Mouse (Mus musculus): ENCODE data around the gene Tmem179b. TPM values are rescaled to one million over a fixed set of nuclear protein-coding genes. Genes with fewer than 3 reads are reported as not detected.
A peak's percentile ranks its signal among the peaks of the same experiment; 100 is the strongest.

Tmem179b gene
- polyA plus RNA-seq (2012; rRNA removed) = 105 and 110 TPM in 2 replicates

DNA sequence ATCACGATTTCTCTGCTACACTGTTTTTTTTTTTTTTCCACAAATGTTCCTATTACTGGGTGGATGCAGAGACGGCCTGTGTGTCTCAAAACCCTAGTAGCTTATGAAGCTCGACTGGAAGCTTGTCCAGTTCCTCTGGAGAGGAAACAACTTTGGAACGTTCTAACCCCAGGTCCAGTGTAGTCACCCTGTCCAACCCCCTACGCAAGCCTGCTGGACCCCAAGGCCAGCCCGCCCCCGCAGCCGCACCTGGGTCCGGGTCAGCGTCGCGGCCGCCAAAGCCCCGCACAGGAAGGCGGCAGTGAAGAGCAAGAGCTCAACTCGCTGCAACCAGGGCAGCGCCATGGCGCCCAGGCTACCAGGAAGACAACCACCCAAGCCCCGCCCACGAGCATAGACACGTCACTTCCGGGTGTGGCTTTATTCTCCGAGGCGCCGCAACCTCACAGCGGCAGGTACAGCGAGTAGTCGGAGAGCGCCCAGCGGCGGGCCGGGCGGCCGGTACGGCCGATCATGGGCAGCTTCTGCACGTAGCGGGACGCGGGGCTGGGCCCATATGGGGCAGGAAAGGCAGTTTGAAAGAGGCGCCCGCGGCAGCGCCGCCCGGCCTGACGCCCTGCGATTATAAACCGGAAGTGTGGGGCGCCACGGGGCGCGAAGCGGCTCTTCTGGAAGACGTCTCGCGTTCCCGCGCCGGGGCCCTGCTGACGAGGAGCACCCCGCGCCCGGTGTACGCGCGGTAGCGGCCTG, at the start of gene Tmem179b:
Tmem179b (minus strand) TSS at position 382 of the 750 bp plus-strand sequence.
- Histone ChIP-seq H3K4me3 (ENCODE audit: insufficient read depth, low read depth, low read length) (peak within 1 kb of the TSS; percentile 99), H3K27me3 (replicated peaks; ENCODE audit: control insufficient read depth, insufficient read depth, low read length) (no peaks in the 10 kb centered on the region), H3K4me1 (ENCODE audit: control insufficient read depth, insufficient read depth, low read length) (peaks cover 17% of the 10 kb centered on the region; the same call in 1 of the 2 replicates), H3K36me3 (ENCODE audit: control insufficient read depth, insufficient read depth, low read length) (no peaks in the 10 kb centered on the region), H3K27ac (ENCODE audit: insufficient read depth, low read depth, low read length) (peak within 1 kb of the TSS; percentile 87)
- no peak for TF ChIP-seq CTCF (conservative IDR thresholded peaks at IDR 0.05; ENCODE audit: insufficient read depth, insufficient read length, low read depth, low read length)
- peak; percentile 70 for TF ChIP-seq POLR2A (IDR thresholded peaks at IDR 0.05; ENCODE audit: low read depth, low read length)
- peak; percentile 97 for DNase-seq
- under 1% methylated on average over 68 of the region's 68 CpGs for WGBS

DNA sequence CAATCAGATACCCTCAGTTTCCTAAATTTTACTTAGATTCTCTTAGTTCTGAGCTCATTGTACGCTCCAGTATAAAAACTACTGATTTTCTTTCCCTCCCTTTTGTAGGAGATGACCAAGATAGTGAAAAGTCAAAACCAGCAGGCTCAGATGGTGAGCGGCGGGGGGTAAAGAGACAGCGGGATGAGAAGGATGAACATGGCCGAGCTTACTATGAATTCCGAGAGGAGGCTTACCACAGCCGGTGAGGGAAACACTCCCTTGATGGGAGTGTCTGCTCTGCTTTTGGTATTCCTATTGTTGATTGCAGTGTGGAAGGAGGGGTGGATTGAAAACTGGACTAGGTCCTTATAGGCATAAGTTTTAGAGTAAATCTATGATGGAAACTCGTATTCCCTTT, 48.4 kb upstream of the Tmem179b start:
- Histone ChIP-seq H3K27ac (ENCODE audit: insufficient read depth, low read depth, low read length) (no peak overlapping the region), H3K4me1 (ENCODE audit: control insufficient read depth, insufficient read depth, low read length) (peaks cover 3% of the 10 kb centered on the region; the same call in 1 of the 2 replicates), H3K4me3 (ENCODE audit: insufficient read depth, low read depth, low read length) (0 out of 2 replicates have a peak overlapping the region, but pooled peaks have one; percentile 13), H3K27me3 (replicated peaks; ENCODE audit: control insufficient read depth, insufficient read depth, low read length) (no peaks in the 10 kb centered on the region), H3K36me3 (ENCODE audit: control insufficient read depth, insufficient read depth, low read length) (peaks cover 16% of the 10 kb centered on the region)
- no peak for TF ChIP-seq POLR2A (IDR thresholded peaks at IDR 0.05; ENCODE audit: low read depth, low read length)
- no peak for TF ChIP-seq CTCF (conservative IDR thresholded peaks at IDR 0.05; ENCODE audit: insufficient read depth, insufficient read length, low read depth, low read length)
- WGBS = 37% methylated on average over 8 of the region's 8 CpGs
- no peak for DNase-seq

DNA sequence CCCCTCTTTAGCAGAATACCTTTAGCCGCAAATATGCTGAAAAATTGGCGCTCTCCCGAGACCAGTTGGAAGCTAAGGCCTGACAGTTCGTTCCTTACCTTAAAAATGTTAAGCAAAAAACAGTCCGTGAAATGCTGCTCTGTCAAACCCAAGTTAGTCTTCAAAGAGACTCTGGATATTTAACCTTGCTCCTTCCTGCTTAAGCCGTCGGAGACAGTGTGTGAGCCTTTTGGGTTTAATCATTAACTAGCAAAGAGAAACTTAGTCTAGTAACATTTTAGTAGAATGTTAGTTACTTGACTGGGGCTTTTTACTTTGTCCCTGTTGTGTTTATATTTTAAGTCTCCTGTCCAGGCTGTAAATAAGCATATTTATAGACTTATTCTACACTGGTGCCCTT, 46.9 kb upstream of the Tmem179b start:
- peaks cover 6% of the 10 kb centered on the region; the same call in 1 of the 2 replicates for H3K4me1 ChIP-seq (ENCODE audit: control insufficient read depth, insufficient read depth, low read length)
- under 1% methylated on average over 7 of the region's 7 CpGs for WGBS
- peak overlapping the region; percentile 98 for H3K27ac ChIP-seq (ENCODE audit: insufficient read depth, low read depth, low read length)
- H3K4me3 ChIP-seq (ENCODE audit: insufficient read depth, low read depth, low read length) = peak overlapping the region; percentile 90
- TF ChIP-seq CTCF (conservative IDR thresholded peaks at IDR 0.05; ENCODE audit: insufficient read depth, insufficient read length, low read depth, low read length) (no peak), POLR2A (IDR thresholded peaks at IDR 0.05; ENCODE audit: low read depth, low read length) (no peak)
- H3K27me3 ChIP-seq (replicated peaks; ENCODE audit: control insufficient read depth, insufficient read depth, low read length) = no peaks in the 10 kb centered on the region
- peak; percentile 82 for DNase-seq
- H3K36me3 ChIP-seq (ENCODE audit: control insufficient read depth, insufficient read depth, low read length) = peaks cover 9% of the 10 kb centered on the region

DNA sequence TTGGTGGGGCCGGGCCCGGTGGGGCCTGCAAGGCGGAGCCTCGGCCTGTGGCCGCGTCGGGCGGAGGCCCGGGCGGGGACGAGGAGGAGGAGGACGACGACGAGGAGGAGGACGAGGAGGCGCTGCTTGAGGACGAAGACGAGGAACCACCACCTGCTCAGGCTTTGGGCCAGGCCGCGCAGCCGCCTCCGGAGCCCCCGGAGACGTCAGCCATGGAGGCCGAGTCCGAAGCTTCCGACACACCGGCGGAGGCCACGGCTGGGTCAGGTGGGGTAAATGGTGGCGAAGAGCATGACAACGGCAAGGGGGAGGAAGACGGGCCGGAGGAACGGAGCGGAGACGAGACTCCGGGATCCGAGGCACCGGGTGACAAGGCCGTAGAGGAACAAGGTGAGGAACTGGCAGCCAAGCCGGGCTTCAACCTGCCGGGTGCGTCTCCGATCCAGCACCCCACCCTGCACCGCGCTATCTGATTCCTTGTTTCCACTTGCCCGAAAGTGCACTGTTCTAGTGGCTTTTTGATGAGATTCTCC, 46.2 kb upstream of the Tmem179b start:
- Histone ChIP-seq H3K27ac (ENCODE audit: insufficient read depth, low read depth, low read length) (peak overlapping the region; percentile 98), H3K27me3 (replicated peaks; ENCODE audit: control insufficient read depth, insufficient read depth, low read length) (no peaks in the 10 kb centered on the region), H3K4me3 (ENCODE audit: insufficient read depth, low read depth, low read length) (peak overlapping the region; percentile 90), H3K4me1 (ENCODE audit: control insufficient read depth, insufficient read depth, low read length) (peaks cover 9% of the 10 kb centered on the region; the same call in 1 of the 2 replicates), H3K36me3 (ENCODE audit: control insufficient read depth, insufficient read depth, low read length) (peaks cover 7% of the 10 kb centered on the region)
- WGBS = under 1% methylated on average over 46 of the region's 48 CpGs
- TF ChIP-seq CTCF (conservative IDR thresholded peaks at IDR 0.05; ENCODE audit: insufficient read depth, insufficient read length, low read depth, low read length) (no peak), POLR2A (IDR thresholded peaks at IDR 0.05; ENCODE audit: low read depth, low read length) (no peak)
- no peak for DNase-seq

DNA sequence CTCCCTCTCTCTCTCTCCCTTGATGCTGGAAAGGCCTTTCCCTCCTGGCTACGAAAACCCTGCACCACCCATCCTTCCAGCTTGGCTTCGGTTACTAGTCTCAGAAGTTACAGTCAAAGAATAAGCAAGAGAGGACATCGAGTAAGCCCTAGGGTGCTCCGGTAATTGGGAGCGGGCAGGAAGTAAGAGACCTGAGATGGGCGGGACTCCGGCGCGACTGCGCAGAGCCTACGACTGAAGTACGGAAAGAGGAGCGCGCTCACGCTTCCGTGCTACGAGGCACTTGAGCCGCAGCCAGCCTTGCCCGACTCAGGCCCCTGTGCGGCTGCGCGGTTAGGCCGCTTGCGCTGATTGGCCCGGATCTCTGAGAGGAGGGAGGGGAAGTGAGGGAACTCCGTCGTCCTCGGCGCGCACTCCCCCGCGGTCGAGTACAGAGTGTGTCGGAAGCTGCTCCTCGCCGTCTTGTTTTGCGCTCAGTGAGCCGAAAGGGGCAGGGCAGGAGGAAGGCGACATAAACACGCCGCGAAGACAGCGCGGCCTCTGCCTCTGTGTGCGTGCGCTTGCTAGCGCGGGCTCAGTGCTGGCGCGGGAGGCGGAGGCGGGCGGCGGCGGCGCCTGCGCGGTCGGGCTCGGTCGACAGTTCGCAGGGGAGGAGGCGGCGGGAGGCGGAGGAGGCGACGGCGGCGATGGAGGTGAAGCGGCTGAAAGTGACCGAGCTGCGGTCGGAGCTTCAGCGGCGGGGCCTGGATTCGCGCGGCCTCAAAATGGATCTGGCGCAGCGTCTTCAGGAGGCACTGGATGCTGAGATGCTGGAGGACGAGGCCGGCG, 45.5 kb upstream of the Tmem179b start, which contains the start of gene Hnrnpul2:
Hnrnpul2 (plus strand) TSS at position 415 of the 828 bp plus-strand sequence.
- Histone ChIP-seq H3K4me1 (ENCODE audit: control insufficient read depth, insufficient read depth, low read length) (peaks cover 9% of the 10 kb centered on the region; the same call in 1 of the 2 replicates), H3K27me3 (replicated peaks; ENCODE audit: control insufficient read depth, insufficient read depth, low read length) (no peaks in the 10 kb centered on the region), H3K27ac (ENCODE audit: insufficient read depth, low read depth, low read length) (peak within 1 kb of the TSS; percentile 98), H3K4me3 (ENCODE audit: insufficient read depth, low read depth, low read length) (peak within 1 kb of the TSS; percentile 90), H3K36me3 (ENCODE audit: control insufficient read depth, insufficient read depth, low read length) (peaks cover 2% of the 10 kb centered on the region)
- TF ChIP-seq CTCF (conservative IDR thresholded peaks at IDR 0.05; ENCODE audit: insufficient read depth, insufficient read length, low read depth, low read length) = no peak
- TF ChIP-seq POLR2A (IDR thresholded peaks at IDR 0.05; ENCODE audit: low read depth, low read length) = peak; percentile 93
- 1% methylated on average over 81 of the region's 83 CpGs for WGBS
- peak; percentile 99 for DNase-seq

DNA sequence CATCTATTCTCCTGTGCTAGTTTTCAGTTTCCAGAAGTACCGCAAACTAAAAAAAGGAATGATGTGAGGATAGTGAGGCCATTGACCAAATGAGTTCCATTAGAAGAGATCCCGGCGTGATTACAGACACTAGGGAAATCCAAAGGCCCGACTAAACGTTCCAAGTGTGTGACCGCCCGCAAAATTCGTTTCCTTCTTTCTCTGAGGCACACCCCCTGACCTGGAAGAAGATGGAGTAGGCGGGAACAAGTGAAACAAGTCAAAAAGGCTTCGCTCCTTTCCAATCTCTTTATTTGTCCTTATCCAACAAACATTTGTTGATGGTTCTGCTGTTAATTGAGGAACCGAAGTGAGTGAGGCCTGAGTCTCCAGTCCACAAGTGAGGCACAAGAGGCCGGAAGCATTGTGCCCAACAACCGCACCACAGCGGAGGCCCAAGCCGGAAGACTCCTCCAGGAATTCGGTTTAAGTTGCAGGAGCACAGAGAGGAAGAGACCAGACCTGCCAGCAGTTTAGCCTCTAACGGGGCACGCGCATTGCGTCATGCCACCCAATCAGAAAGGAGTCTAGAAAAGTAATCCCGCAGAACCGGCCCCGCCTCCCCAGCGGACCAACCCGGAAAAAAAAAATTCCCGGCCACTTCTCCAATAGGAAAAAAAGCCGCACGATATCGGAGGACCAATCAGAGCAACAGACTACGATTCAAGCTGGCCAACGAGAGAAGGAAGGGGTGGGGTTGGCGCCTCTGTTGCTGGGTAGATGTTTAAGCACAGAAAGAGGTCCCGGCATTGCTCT, 44.7 kb upstream of the Tmem179b start, which contains the start of gene Ttc9c:
Ttc9c (minus strand) TSS at position 533 of the 795 bp plus-strand sequence.
- peaks cover 1% of the 10 kb centered on the region; the same call in 1 of the 2 replicates for H3K36me3 ChIP-seq (ENCODE audit: control insufficient read depth, insufficient read depth, low read length)
- TF ChIP-seq CTCF (conservative IDR thresholded peaks at IDR 0.05; ENCODE audit: insufficient read depth, insufficient read length, low read depth, low read length) (no peak), POLR2A (IDR thresholded peaks at IDR 0.05; ENCODE audit: low read depth, low read length) (peak; percentile 77)
- no peaks in the 10 kb centered on the region for H3K27me3 ChIP-seq (replicated peaks; ENCODE audit: control insufficient read depth, insufficient read depth, low read length)
- H3K4me1 ChIP-seq (ENCODE audit: control insufficient read depth, insufficient read depth, low read length) = peaks cover 9% of the 10 kb centered on the region; the same call in 1 of the 2 replicates
- WGBS = under 1% methylated on average over 33 of the region's 33 CpGs
- H3K27ac ChIP-seq (ENCODE audit: insufficient read depth, low read depth, low read length) = peak within 1 kb of the TSS; percentile 98
- DNase-seq = peak; percentile 99
- peak within 1 kb of the TSS; percentile 90 for H3K4me3 ChIP-seq (ENCODE audit: insufficient read depth, low read depth, low read length)
